Mouse (Mus musculus): ENCODE measurements around the gene Amhr2. TPM values are rescaled to one million over a fixed set of nuclear protein-coding genes. Genes with fewer than 3 reads are reported as not detected.

The Amhr2 gene
- polyA plus RNA-seq, 1 experiment: 0.18 TPM

DNA sequence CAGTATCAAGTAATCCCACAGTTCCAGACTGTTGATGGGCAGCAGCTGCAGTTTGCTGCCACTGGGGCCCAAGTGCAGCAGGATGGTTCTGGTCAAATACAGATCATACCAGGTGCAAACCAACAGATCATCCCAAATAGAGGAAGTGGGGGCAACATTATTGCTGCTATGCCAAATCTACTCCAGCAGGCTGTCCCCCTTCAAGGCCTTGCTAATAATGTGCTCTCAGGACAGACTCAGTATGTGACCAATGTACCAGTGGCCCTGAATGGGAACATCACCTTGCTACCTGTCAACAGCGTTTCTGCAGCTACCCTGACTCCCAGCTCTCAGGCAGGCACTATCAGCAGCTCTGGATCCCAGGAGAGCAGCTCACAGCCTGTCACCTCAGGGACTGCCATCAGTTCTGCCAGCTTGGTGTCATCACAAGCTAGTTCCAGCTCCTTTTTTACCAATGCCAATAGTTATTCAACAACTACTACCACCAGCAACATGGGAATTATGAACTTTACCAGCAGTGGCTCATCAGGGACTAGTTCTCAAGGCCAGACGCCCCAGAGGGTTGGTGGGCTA is 36.5 kb upstream of the Amhr2 start:
- Histone ChIP-seq H3K4me3 (ENCODE audit: low read depth, low read length) (no peak overlapping the region), H3K27me3 (ENCODE audit: control insufficient read depth, insufficient read depth, low read length) (no peaks in the 10 kb centered on the region), H3K36me3 (ENCODE audit: control insufficient read depth, insufficient read depth, low read length) (peaks cover 30% of the 10 kb centered on the region), H3K27ac (ENCODE audit: insufficient read depth, low read depth, low read length) (no peak overlapping the region), H3K4me1 (ENCODE audit: control insufficient read depth, insufficient read depth, insufficient read length, low read length) (peaks cover 20% of the 10 kb centered on the region)
- 53% methylated on average over 2 of the region's 2 CpGs for WGBS
- TF ChIP-seq POLR2A (IDR thresholded peaks at IDR 0.05; ENCODE audit: low read depth, low read length): no peak
- no peak for TF ChIP-seq CTCF (IDR thresholded peaks at IDR 0.05; ENCODE audit: extremely low read depth, insufficient read length, insufficient replicate concordance, low read depth, low read length)

DNA sequence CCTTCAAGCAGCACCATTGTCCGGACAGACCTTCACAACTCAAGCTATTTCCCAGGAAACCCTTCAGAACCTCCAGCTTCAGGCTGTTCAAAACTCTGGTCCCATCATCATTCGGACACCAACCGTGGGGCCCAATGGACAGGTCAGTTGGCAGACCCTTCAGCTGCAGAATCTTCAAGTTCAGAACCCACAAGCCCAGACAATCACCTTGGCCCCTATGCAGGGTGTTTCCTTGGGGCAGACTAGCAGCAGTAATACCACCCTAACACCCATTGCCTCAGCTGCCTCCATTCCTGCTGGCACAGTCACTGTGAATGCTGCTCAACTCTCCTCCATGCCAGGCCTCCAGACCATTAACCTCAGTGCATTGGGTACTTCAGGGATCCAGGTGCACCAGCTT is 35.9 kb upstream of the Amhr2 start:
- TF ChIP-seq POLR2A (IDR thresholded peaks at IDR 0.05; ENCODE audit: low read depth, low read length) (no peak), CTCF (IDR thresholded peaks at IDR 0.05; ENCODE audit: extremely low read depth, insufficient read length, insufficient replicate concordance, low read depth, low read length) (no peak)
- 89% methylated on average over 3 of the region's 3 CpGs for WGBS
- Histone ChIP-seq H3K27me3 (ENCODE audit: control insufficient read depth, insufficient read depth, low read length) (no peaks in the 10 kb centered on the region), H3K36me3 (ENCODE audit: control insufficient read depth, insufficient read depth, low read length) (peaks cover 30% of the 10 kb centered on the region), H3K4me3 (ENCODE audit: low read depth, low read length) (no peak overlapping the region), H3K4me1 (ENCODE audit: control insufficient read depth, insufficient read depth, insufficient read length, low read length) (peaks cover 20% of the 10 kb centered on the region), H3K27ac (ENCODE audit: insufficient read depth, low read depth, low read length) (no peak overlapping the region)

DNA sequence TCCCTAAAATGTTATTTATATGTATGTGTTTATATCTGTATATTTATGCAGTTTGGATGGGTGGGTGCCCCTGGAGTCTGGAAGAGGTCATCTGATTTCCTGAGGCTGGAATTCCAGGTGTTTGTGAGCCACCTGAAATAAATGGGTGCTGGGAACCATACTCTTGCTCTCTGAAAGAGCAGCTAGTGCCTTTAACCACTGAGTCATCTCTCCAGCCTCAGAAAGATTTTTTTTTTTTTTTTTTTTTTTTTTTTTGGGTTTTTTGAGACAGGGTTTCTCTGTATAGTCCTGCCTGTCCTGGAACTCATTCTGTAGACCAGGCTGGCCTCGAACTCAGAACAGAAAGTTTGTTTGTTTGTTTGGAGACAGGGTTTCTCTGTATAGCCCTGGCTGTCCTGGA is 34.1 kb upstream of the Amhr2 start:
- Histone ChIP-seq H3K27ac (ENCODE audit: insufficient read depth, low read depth, low read length) (no peak overlapping the region), H3K4me3 (ENCODE audit: low read depth, low read length) (no peak overlapping the region), H3K36me3 (ENCODE audit: control insufficient read depth, insufficient read depth, low read length) (peaks cover 31% of the 10 kb centered on the region), H3K27me3 (ENCODE audit: control insufficient read depth, insufficient read depth, low read length) (no peaks in the 10 kb centered on the region), H3K4me1 (ENCODE audit: control insufficient read depth, insufficient read depth, insufficient read length, low read length) (peaks cover 17% of the 10 kb centered on the region)
- 62% methylated on average over 1 of the region's 1 CpGs for WGBS
- TF ChIP-seq POLR2A (IDR thresholded peaks at IDR 0.05; ENCODE audit: low read depth, low read length) (no peak), CTCF (IDR thresholded peaks at IDR 0.05; ENCODE audit: extremely low read depth, insufficient read length, insufficient replicate concordance, low read depth, low read length) (no peak)

DNA sequence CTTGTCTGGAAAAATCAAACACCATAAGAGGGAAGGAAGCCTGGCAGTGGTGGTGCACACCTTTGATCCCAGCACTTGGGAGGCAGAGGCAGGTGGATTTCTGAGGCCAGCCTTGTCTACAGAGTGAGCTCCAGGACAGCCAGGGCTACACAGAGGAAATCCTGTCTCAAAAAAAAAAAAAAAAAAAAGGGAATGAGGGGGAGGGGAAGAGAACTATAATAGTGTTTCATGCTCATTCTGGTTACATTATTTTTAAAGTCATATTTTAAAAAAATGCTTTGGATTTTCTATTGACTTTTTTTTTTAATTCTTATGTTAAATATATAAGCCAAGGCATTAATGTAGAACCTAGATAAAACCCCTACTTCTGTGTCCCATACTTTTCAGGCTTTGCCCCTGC is 31.5 kb upstream of the Amhr2 start:
- Histone ChIP-seq H3K27me3 (ENCODE audit: control insufficient read depth, insufficient read depth, low read length) (no peaks in the 10 kb centered on the region), H3K4me1 (ENCODE audit: control insufficient read depth, insufficient read depth, insufficient read length, low read length) (peaks cover 11% of the 10 kb centered on the region), H3K36me3 (ENCODE audit: control insufficient read depth, insufficient read depth, low read length) (peaks cover 23% of the 10 kb centered on the region), H3K4me3 (ENCODE audit: low read depth, low read length) (no peak overlapping the region), H3K27ac (ENCODE audit: insufficient read depth, low read depth, low read length) (no peak overlapping the region)
- TF ChIP-seq POLR2A (IDR thresholded peaks at IDR 0.05; ENCODE audit: low read depth, low read length): no peak
- TF ChIP-seq CTCF (IDR thresholded peaks at IDR 0.05; ENCODE audit: extremely low read depth, insufficient read length, insufficient replicate concordance, low read depth, low read length): no peak

DNA sequence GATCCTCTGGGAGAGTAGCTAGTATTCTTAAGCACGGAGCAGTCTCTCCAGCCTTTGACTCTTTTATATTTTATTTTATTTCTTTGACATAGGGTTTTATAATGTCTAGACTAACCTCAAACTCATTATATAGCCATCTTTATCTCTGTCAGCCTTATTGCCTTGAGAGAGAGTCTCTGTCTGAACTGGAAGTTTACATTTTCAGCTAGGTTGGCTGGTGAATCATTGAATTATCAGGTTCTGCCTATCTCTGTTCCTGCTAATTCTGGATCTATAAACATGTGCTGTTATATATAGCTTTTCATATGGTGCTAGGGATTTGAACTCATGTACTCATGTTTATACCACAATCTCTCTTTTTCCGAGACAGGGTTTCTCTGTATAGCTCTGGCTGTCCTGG is 27.6 kb upstream of the Amhr2 start:
- Histone ChIP-seq H3K4me3 (ENCODE audit: low read depth, low read length) (no peak overlapping the region), H3K27ac (ENCODE audit: insufficient read depth, low read depth, low read length) (no peak overlapping the region), H3K4me1 (ENCODE audit: control insufficient read depth, insufficient read depth, insufficient read length, low read length) (no peaks in the 10 kb centered on the region), H3K27me3 (ENCODE audit: control insufficient read depth, insufficient read depth, low read length) (no peaks in the 10 kb centered on the region), H3K36me3 (ENCODE audit: control insufficient read depth, insufficient read depth, low read length) (peaks cover 15% of the 10 kb centered on the region)
- TF ChIP-seq POLR2A (IDR thresholded peaks at IDR 0.05; ENCODE audit: low read depth, low read length): no peak
- no peak for TF ChIP-seq CTCF (IDR thresholded peaks at IDR 0.05; ENCODE audit: extremely low read depth, insufficient read length, insufficient replicate concordance, low read depth, low read length)
- 70% methylated on average over 2 of the region's 2 CpGs for WGBS

DNA sequence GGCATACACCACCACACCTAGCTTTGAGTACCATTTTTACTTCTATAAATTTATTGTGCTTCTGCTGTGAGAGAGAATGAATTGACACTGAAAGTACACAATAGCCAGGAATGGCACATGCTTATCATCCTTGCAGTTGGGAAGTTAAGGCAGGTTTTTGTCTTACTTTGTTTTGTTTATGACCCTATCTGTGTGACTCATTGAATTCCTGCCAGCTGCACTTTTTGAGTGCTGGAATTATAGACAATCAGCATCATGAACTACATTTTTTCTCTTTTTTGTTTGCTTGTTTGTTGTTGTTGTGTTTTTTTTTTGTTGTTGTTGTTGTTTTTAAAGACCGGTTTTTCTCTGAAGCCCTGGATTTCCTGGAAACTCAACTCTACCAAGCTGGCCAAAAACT is 24.2 kb upstream of the Amhr2 start:
- no peak overlapping the region for H3K27ac ChIP-seq (ENCODE audit: insufficient read depth, low read depth, low read length)
- no peaks in the 10 kb centered on the region for H3K27me3 ChIP-seq (ENCODE audit: control insufficient read depth, insufficient read depth, low read length)
- peaks cover 21% of the 10 kb centered on the region for H3K36me3 ChIP-seq (ENCODE audit: control insufficient read depth, insufficient read depth, low read length)
- WGBS: 13% methylated on average over 1 of the region's 1 CpGs
- TF ChIP-seq CTCF (IDR thresholded peaks at IDR 0.05; ENCODE audit: extremely low read depth, insufficient read length, insufficient replicate concordance, low read depth, low read length) (no peak), POLR2A (IDR thresholded peaks at IDR 0.05; ENCODE audit: low read depth, low read length) (no peak)
- no peak overlapping the region for H3K4me3 ChIP-seq (ENCODE audit: low read depth, low read length)
- no peaks in the 10 kb centered on the region for H3K4me1 ChIP-seq (ENCODE audit: control insufficient read depth, insufficient read depth, insufficient read length, low read length)

DNA sequence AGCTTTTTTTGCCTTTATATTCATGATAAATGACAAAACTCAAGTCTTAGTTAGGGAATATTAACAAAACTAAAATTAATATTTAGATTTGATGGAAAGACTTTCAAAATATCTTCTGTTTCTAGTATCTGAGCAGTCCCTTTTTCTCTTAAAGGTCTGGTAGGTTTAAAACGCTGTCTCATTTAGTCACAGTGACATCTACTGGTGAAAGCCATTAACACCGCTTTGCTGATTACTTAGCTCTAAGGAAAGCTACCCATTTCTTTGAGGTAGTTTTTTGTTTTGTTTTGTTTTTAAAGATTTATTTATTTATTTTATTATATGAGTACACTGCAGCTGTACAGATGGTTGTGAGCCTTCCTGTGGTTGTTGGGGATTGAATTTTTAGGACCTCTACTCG is 23.7 kb upstream of the Amhr2 start:
- 47% methylated on average over 3 of the region's 3 CpGs for WGBS
- H3K27me3 ChIP-seq (ENCODE audit: control insufficient read depth, insufficient read depth, low read length): no peaks in the 10 kb centered on the region
- no peak overlapping the region for H3K27ac ChIP-seq (ENCODE audit: insufficient read depth, low read depth, low read length)
- H3K36me3 ChIP-seq (ENCODE audit: control insufficient read depth, insufficient read depth, low read length): peaks cover 25% of the 10 kb centered on the region
- H3K4me3 ChIP-seq (ENCODE audit: low read depth, low read length): no peak overlapping the region
- TF ChIP-seq POLR2A (IDR thresholded peaks at IDR 0.05; ENCODE audit: low read depth, low read length) (no peak), CTCF (IDR thresholded peaks at IDR 0.05; ENCODE audit: extremely low read depth, insufficient read length, insufficient replicate concordance, low read depth, low read length) (no peak)
- H3K4me1 ChIP-seq (ENCODE audit: control insufficient read depth, insufficient read depth, insufficient read length, low read length): no peaks in the 10 kb centered on the region
